Mouse (Mus musculus) midbrain, postnatal 0 days (tissue): Measurements from ENCODE around the gene Fkbp15. TPM values are rescaled to one million over a fixed set of nuclear protein-coding genes. Genes with fewer than 3 reads are reported as not detected.
"Not testable (repeated sequence)": the region's sequence is repeated elsewhere in the genome, so short reads cannot be mapped to it uniquely, and the experiment has no call there.

Source experiments
- ATAC-seq: fragments of 200-750 bp; cut with Nextera tagmentation; 2 replicates; pipeline ENCODE4 v1.8.0; 2017; ENCODE audit warnings: moderate number of reproducible peaks, mild to moderate bottlenecking, moderate TSS enrichment, moderate library complexity; ENCODE audit not compliant: low FRiP score
- DNase-seq: peaks from one replicate; pipeline ENCODE4 v3.0.0-alpha.2; 2015; ENCODE audit warnings: low spot score
- H3K27ac ChIP-seq: fragments of 300-500 bp; sonication (generic); 2 replicates; pipeline ENCODE4 v1.5.1; 2014; ENCODE audit warnings: low read depth, mild to moderate bottlenecking, low read length, mixed read lengths
- H3K27me3 ChIP-seq: fragments of 300-500 bp; sonication (generic); 2 replicates; pipeline ENCODE4 v1.6.1; 2014; ENCODE audit warnings: low read length, control low read depth, mixed read lengths; ENCODE audit not compliant: insufficient read depth
- H3K36me3 ChIP-seq: fragments of 300-500 bp; sonication (generic); 2 replicates; pipeline ENCODE4 v1.6.1; 2014; ENCODE audit warnings: low read length, control low read depth, mixed read lengths; ENCODE audit not compliant: insufficient read depth
- H3K4me1 ChIP-seq: fragments of 300-500 bp; sonication (generic); 2 replicates; pipeline ENCODE4 v1.6.1; 2014; ENCODE audit warnings: mild to moderate bottlenecking, control low read depth, antibody characterized with exemption, low read length, mixed read lengths; ENCODE audit not compliant: insufficient read depth
- H3K4me2 ChIP-seq: fragments of 300-500 bp; sonication (generic); 2 replicates; pipeline ENCODE4 v1.6.1; 2014; ENCODE audit warnings: low read depth, mild to moderate bottlenecking, low read length, mixed read lengths; ENCODE audit not compliant: poor library complexity, severe bottlenecking
- H3K4me3 ChIP-seq: fragments of 300-500 bp; sonication (generic); 2 replicates; pipeline ENCODE4 v1.5.1; 2014; ENCODE audit warnings: low read depth, mild to moderate bottlenecking, low read length, moderate library complexity
- H3K9ac ChIP-seq: fragments of 300-500 bp; sonication (generic); replicated peaks from 2 replicates; pipeline ENCODE4 v1.6.1; 2014; ENCODE audit warnings: mild to moderate bottlenecking, low read length, moderate library complexity, mixed read lengths; ENCODE audit not compliant: poor library complexity, severe bottlenecking
- H3K9me3 ChIP-seq: fragments of 300-500 bp; sonication (generic); 2 replicates; pipeline ENCODE4 v1.6.1; 2016; ENCODE audit warnings: low read length, control low read depth
- CTCF ChIP-seq: IDR thresholded peaks from 2 replicates; pipeline ENCODE4 v1.5.1; 2016; ENCODE audit warnings: antibody characterized with exemption, mild to moderate bottlenecking
- WGBS: fragments of 180-500 bp; shearing (Covaris S2); extraction: QIAGEN DNeasy Blood & Tissue Kit; methylation state at CpG from one replicate; pipeline ENCODE4 v1.1.7; 2014; 5-methylcytosine and 5-hydroxymethylcytosine counted together
- polyA plus RNA-seq: library from polyadenylated mRNA; unstranded; fragments of >200 nt; fragmentation: Nextera tagmentation; extraction: Ambion mirVana; gene quantifications from 2 replicates; pipeline ENCODE4 v1.2.1, GENCODE M21; 2015
- total RNA-seq: library from RNA; depleted of rRNA; stranded (reverse); fragments of >200 nt; gene quantifications from 2 replicates; pipeline ENCODE4 v1.2.3, GENCODE M21; 2014

Gene Fkbp15
- total and polyA plus RNA-seq, 2 experiments from 2014 or later = 20.2 to 37.5 TPM

GRCm38 (mm10) chr4:62267101-62267500 is 93.2 kb downstream of the Fkbp15 start:
- Histone ChIP-seq H3K9ac (no peak overlapping the region), H3K4me3 (no peak overlapping the region), H3K27ac (no peak overlapping the region), H3K9me3 (no peaks in the 10 kb centered on the region), H3K4me2 (no peak overlapping the region), H3K27me3 (no peaks in the 10 kb centered on the region), H3K36me3 (no peaks in the 10 kb centered on the region), H3K4me1 (no peaks in the 10 kb centered on the region)
- 84% methylated on average over 10 of the region's 10 CpGs for WGBS
- no peak for TF ChIP-seq CTCF
- DNase-seq = no peak
- no peak for ATAC-seq

GRCm38 (mm10) chr4:62266016-62266415 is 94.3 kb downstream of the Fkbp15 start:
- not testable (repeated sequence) for H3K4me1 ChIP-seq, H3K27me3 ChIP-seq, DNase-seq, H3K27ac ChIP-seq, H3K36me3 ChIP-seq, H3K4me2 ChIP-seq, H3K9me3 ChIP-seq, H3K9ac ChIP-seq, ATAC-seq, H3K4me3 ChIP-seq
- WGBS = 78% methylated on average over 7 of the region's 7 CpGs

GRCm38 (mm10) chr4:62265154-62265836 is 95.1 kb downstream of the Fkbp15 start:
- Histone ChIP-seq H3K4me3 (no peak overlapping the region), H3K36me3 (no peaks in the 10 kb centered on the region), H3K9ac (no peak overlapping the region), H3K27me3 (no peaks in the 10 kb centered on the region), H3K4me2 (no peak overlapping the region), H3K9me3 (no peaks in the 10 kb centered on the region), H3K27ac (no peak overlapping the region), H3K4me1 (no peaks in the 10 kb centered on the region)
- no peak for TF ChIP-seq CTCF
- DNase-seq (no peak), ATAC-seq (no peak)
- 84% methylated on average over 10 of the region's 10 CpGs for WGBS

GRCm38 (mm10) chr4:62263133-62263844 is 97.1 kb downstream of the Fkbp15 start:
- WGBS = 36% methylated on average over 7 of the region's 7 CpGs
- Histone ChIP-seq H3K27me3 (no peaks in the 10 kb centered on the region), H3K9me3 (no peaks in the 10 kb centered on the region), H3K36me3 (no peaks in the 10 kb centered on the region), H3K4me3 (no peak overlapping the region), H3K4me1 (no peaks in the 10 kb centered on the region), H3K9ac (no peak overlapping the region), H3K4me2 (no peak overlapping the region), H3K27ac (no peak overlapping the region; the same call in 1 of the 2 replicates)
- peak; percentile 50; the same call in 1 of the 2 replicates for ATAC-seq
- peak; percentile 71 for DNase-seq
- peak; percentile 77 for TF ChIP-seq CTCF

- ATAC-seq (no peak), DNase-seq (no peak)
- H3K9ac ChIP-seq = no peak within 1 kb of the TSS
- H3K27me3 ChIP-seq = no peaks in the 10 kb centered on the region
- no peak within 1 kb of the TSS for H3K4me3 ChIP-seq
- TF ChIP-seq CTCF = no peak
- no peaks in the 10 kb centered on the region for H3K36me3 ChIP-seq
- H3K9me3 ChIP-seq = no peaks in the 10 kb centered on the region
- H3K4me1 ChIP-seq = no peaks in the 10 kb centered on the region
- no peak within 1 kb of the TSS; the same call in 1 of the 2 replicates for H3K27ac ChIP-seq
- no peak within 1 kb of the TSS for H3K4me2 ChIP-seq
- WGBS = 51% methylated on average over 2 of the region's 2 CpGs
Measured at GRCm38 (mm10) chr4:62262276-62262675, 98.1 kb downstream of the Fkbp15 start, which contains the start of gene Slc31a2. Gene Slc31a2, plus strand, starts transcription at chr4:62262562.

- Histone ChIP-seq H3K9ac (no peak overlapping the region), H3K4me3 (no peak overlapping the region), H3K27me3 (no peaks in the 10 kb centered on the region), H3K4me1 (no peaks in the 10 kb centered on the region), H3K9me3 (no peaks in the 10 kb centered on the region), H3K4me2 (no peak overlapping the region), H3K36me3 (no peaks in the 10 kb centered on the region), H3K27ac (no peak overlapping the region)
- ATAC-seq (no peak), DNase-seq (no peak)
- no peak for TF ChIP-seq CTCF
- 36% methylated on average over 8 of the region's 8 CpGs for WGBS
Measured at GRCm38 (mm10) chr4:62256931-62257330, 103.4 kb downstream of the Fkbp15 start.
